Mouse (Mus musculus) stomach, postnatal 0 days (tissue): ENCODE measurements around the gene Wdr5. TPM values are rescaled to one million over a fixed set of nuclear protein-coding genes. Genes with fewer than 3 reads are reported as not detected.

Experiments
- ATAC-seq: fragments of 200-750 bp; cut with Nextera tagmentation; 2 replicates; pipeline ENCODE4 v1.8.0; 2017; ENCODE audit not compliant: low FRiP score, low TSS enrichment
- DNase-seq: peaks from one replicate; pipeline ENCODE4 v3.0.0-alpha.2; 2016; ENCODE audit warnings: low spot score
- H3K27ac ChIP-seq: fragments of 300-500 bp; sonication (generic); replicated peaks from 2 replicates; pipeline ENCODE4 v1.5.1; 2014; ENCODE audit warnings: mild to moderate bottlenecking, control low read depth
- H3K27me3 ChIP-seq: fragments of 300-500 bp; sonication (generic); 2 replicates; pipeline ENCODE4 v1.6.1; 2014; ENCODE audit warnings: low read length; ENCODE audit not compliant: control insufficient read depth, insufficient read depth
- H3K36me3 ChIP-seq: fragments of 300-500 bp; sonication (generic); 2 replicates; pipeline ENCODE4 v1.6.1; 2014; ENCODE audit warnings: low read length, mixed read lengths; ENCODE audit not compliant: control insufficient read depth, insufficient read depth
- H3K4me1 ChIP-seq: fragments of 300-500 bp; sonication (generic); replicated peaks from 2 replicates; pipeline ENCODE4 v1.6.1; 2014; ENCODE audit warnings: antibody characterized with exemption; ENCODE audit not compliant: control insufficient read depth, insufficient read depth
- H3K4me2 ChIP-seq: fragments of 300-500 bp; sonication (generic); replicated peaks from 2 replicates; pipeline ENCODE4 v1.6.1; 2014; ENCODE audit warnings: low read depth, mild to moderate bottlenecking, control low read depth, moderate library complexity
- H3K4me3 ChIP-seq: fragments of 300-500 bp; sonication (generic); 2 replicates; pipeline ENCODE4 v1.5.1; 2014; ENCODE audit warnings: low read depth, low read length, control low read depth
- H3K9ac ChIP-seq: fragments of 300-500 bp; sonication (generic); 2 replicates; pipeline ENCODE4 v1.6.1; 2014; ENCODE audit warnings: mild to moderate bottlenecking, low read length, control low read depth, mixed read lengths
- H3K9me3 ChIP-seq: fragments of 300-500 bp; sonication (generic); 2 replicates; pipeline ENCODE4 v1.6.1; 2016; ENCODE audit warnings: low read length; ENCODE audit not compliant: control insufficient read depth
- CTCF ChIP-seq: IDR thresholded peaks from 2 replicates; pipeline ENCODE4 v1.5.1; 2016; ENCODE audit warnings: antibody characterized with exemption, low read depth, mild to moderate bottlenecking, moderate library complexity
- EP300 ChIP-seq: optimal IDR thresholded peaks from 2 replicates; pipeline ENCODE3; 2016; ENCODE audit warnings: antibody characterized with exemption
- WGBS: fragments of 180-500 bp; shearing (Covaris S2); extraction: QIAGEN DNeasy Blood & Tissue Kit; methylation state at CpG from one replicate; pipeline ENCODE4 v1.1.7; 2014; 5-methylcytosine and 5-hydroxymethylcytosine counted together
- polyA plus RNA-seq: library from polyadenylated mRNA; unstranded; fragments of >200 nt; fragmentation: Nextera tagmentation; extraction: Ambion mirVana; gene quantifications from 2 replicates; pipeline ENCODE4 v1.2.1, GENCODE M21; 2015

Gene Wdr5
- polyA plus RNA-seq, 1 experiment from 2014 or later: 19.3 TPM

- TF ChIP-seq EP300: no peak
- TF ChIP-seq CTCF: no peak
- Histone ChIP-seq H3K36me3 (no peaks in the 10 kb centered on the region), H3K27ac (peak overlapping the region; percentile 49; the same call in 1 of the 2 replicates), H3K4me2 (peak overlapping the region; percentile 81), H3K4me1 (peaks cover 15% of the 10 kb centered on the region), H3K9me3 (no peaks in the 10 kb centered on the region), H3K9ac (peak overlapping the region; percentile 94), H3K4me3 (peak overlapping the region; percentile 95), H3K27me3 (no peaks in the 10 kb centered on the region)
- ATAC-seq: no peak
- 46% methylated on average over 7 of the region's 7 CpGs for WGBS
- DNase-seq: peak; percentile 40
Observed at GRCm38 (mm10) chr2:27473061-27473765, 41.7 kb upstream of the Wdr5 start.

- no peaks in the 10 kb centered on the region for H3K36me3 ChIP-seq
- 13% methylated on average over 4 of the region's 4 CpGs for whole genome bisulfite sequencing
- no peaks in the 10 kb centered on the region for H3K27me3 ChIP-seq
- H3K4me2 ChIP-seq: peak overlapping the region; percentile 81
- H3K4me1 ChIP-seq: peaks cover 15% of the 10 kb centered on the region
- no peaks in the 10 kb centered on the region for H3K9me3 ChIP-seq
- no peak for TF ChIP-seq EP300
- TF ChIP-seq CTCF: no peak
- ATAC-seq (no peak), DNase-seq (no peak)
- peak overlapping the region; percentile 97 for H3K27ac ChIP-seq
- H3K9ac ChIP-seq: peak overlapping the region; percentile 94
- H3K4me3 ChIP-seq: peak overlapping the region; percentile 95
Observed at GRCm38 (mm10) chr2:27473911-27474310, 41.0 kb upstream of the Wdr5 start.

GRCm38 (mm10) chr2:27474621-27475484 is 40.1 kb upstream of the Wdr5 start:
- TF ChIP-seq CTCF (no peak), EP300 (no peak)
- ATAC-seq (peak; percentile 27; the same call in 1 of the 2 replicates), DNase-seq (peak; percentile 55)
- Histone ChIP-seq H3K4me2 (peak overlapping the region; percentile 81), H3K27ac (peak overlapping the region; percentile 97), H3K27me3 (no peaks in the 10 kb centered on the region), H3K4me3 (peak overlapping the region; percentile 95), H3K9ac (peak overlapping the region; percentile 94), H3K9me3 (no peaks in the 10 kb centered on the region), H3K4me1 (peaks cover 12% of the 10 kb centered on the region), H3K36me3 (no peaks in the 10 kb centered on the region)
- WGBS: under 1% methylated on average over 61 of the region's 84 CpGs

GRCm38 (mm10) chr2:27475495-27476302 is 39.3 kb upstream of the Wdr5 start:
- H3K27ac ChIP-seq: peak overlapping the region; percentile 97
- H3K4me3 ChIP-seq: peak overlapping the region; percentile 95
- H3K9me3 ChIP-seq: no peaks in the 10 kb centered on the region
- no peaks in the 10 kb centered on the region for H3K36me3 ChIP-seq
- DNase-seq: peak; percentile 94
- peaks cover 10% of the 10 kb centered on the region for H3K4me1 ChIP-seq
- H3K9ac ChIP-seq: peak overlapping the region; percentile 94
- no peak for TF ChIP-seq CTCF
- no peak for TF ChIP-seq EP300
- peak; percentile 98 for ATAC-seq
- peak overlapping the region; percentile 81 for H3K4me2 ChIP-seq
- H3K27me3 ChIP-seq: no peaks in the 10 kb centered on the region
- under 1% methylated on average over 74 of the region's 96 CpGs for WGBS

GRCm38 (mm10) chr2:27476303-27477192 is 38.4 kb upstream of the Wdr5 start:
- Histone ChIP-seq H3K4me2 (peak overlapping the region; percentile 81), H3K4me3 (peak overlapping the region; percentile 95), H3K9ac (peak overlapping the region; percentile 77), H3K36me3 (no peaks in the 10 kb centered on the region), H3K9me3 (no peaks in the 10 kb centered on the region), H3K27ac (peak overlapping the region; percentile 97), H3K4me1 (peaks cover 10% of the 10 kb centered on the region), H3K27me3 (no peaks in the 10 kb centered on the region)
- no peak for TF ChIP-seq EP300
- no peak for TF ChIP-seq CTCF
- 26% methylated on average over 11 of the region's 11 CpGs for WGBS
- no peak for DNase-seq
- ATAC-seq: no peak
